Mouse (Mus musculus) left cerebral cortex, postnatal 25 days (tissue): ENCODE measurements at regions not wholly inside any gene's neighbourhood (a gene's known extent, or its start where the extent isn't known, plus 50 kb on each side); places are given as distances from the start of the nearest gene placed in this dataset.
A peak's percentile ranks its signal among the peaks of the same experiment; 100 is the strongest.

ENCODE experiments used
- DNase-seq, 2 experiments: peaks; one replicate each; pipeline ENCODE4 v3.0.0; 2022; ENCODE audit warnings: low spot score in 2 of 2, mixed read lengths in 1 of 2
- intact Hi-C: fragments of 180-260 bp; cut with DNase I; formaldehyde crosslinking; loops from one replicate; pipeline ENCODE4 v1.15.1; 2025

DNA sequence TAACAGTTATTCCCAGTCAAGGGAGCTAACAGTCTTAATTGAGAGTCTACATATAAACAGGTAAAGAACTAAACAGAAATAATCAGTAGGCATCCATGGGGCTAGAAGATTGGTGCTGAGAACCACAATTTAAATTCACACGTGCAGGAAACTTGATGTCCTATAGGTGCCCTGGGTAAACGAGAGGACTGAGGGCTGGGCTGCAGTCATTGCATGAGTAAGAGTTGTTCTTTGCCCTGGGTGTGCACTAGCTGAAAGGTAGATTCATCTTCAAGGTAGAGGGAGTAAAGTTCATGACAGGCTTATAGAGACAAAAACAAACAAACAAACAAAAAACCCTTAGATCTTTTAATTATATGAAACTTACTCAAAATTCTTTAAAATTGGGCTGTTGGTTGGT lies 411.1 kb upstream of the Acvr2a start:
- no peak for DNase-seq
- intact Hi-C loops: no loop called here

DNA sequence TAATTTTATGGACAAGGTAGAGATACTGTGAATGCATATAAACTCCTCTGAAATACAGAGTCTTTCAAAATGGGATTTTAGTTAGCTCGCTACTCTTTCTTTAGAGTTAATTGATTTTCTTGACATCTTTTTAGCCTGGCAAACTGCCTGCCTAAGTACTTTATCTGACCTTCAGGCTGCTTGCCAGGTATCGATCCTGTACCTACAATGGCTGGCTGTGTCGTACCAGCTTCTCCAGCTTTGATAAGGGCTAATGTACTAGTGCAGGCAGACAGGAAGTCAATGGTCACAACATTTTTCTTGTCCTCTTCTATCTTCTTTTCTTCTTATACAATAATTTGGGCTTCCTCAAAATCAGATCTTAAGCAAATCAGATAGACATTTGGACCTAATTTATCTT lies 409.4 kb upstream of the Acvr2a start:
- intact Hi-C loops: no loop called here
- no peak for DNase-seq

DNA sequence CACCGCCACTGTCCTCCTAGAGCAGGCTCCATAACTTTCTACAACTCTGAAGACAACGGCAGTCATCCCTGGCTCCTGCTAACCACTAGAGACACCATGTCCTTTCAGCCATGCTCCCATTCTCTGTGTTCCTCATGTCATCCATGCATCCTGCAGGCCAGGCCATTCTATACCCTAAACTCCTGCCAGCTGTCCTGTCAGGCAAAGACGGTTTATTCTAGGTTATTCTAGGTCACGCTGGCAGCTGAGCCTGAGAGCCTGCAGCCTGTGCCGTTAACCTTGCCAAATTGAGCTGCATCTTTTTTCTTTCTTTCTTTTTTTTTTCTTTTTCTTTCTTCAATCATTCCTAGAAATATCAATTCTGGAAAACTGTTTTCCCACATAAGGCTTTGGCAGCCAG lies 406.0 kb upstream of the Acvr2a start:
- intact Hi-C loops: no loop called here
- DNase-seq: no peak

DNA sequence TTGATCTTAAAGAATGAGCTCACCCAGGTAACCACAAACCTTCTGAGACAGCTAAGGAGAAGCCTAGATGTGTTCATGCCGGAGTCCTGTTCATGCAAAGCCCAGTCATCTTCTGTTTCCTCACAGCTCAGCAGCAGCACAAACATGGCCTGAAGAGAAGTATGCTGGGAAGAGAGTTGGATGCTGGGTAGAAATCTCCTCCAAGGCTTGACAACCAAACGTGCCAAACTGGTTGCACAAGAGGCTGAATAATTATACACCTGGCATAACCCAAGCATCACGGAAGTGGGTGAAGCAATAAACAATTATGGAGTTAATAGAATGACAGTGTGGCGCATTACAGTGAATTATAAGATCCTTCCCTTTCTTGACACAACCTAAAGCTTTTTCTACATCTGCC lies 404.0 kb upstream of the Acvr2a start:
- DNase-seq: no peak
- intact Hi-C loops: no loop called here

DNA sequence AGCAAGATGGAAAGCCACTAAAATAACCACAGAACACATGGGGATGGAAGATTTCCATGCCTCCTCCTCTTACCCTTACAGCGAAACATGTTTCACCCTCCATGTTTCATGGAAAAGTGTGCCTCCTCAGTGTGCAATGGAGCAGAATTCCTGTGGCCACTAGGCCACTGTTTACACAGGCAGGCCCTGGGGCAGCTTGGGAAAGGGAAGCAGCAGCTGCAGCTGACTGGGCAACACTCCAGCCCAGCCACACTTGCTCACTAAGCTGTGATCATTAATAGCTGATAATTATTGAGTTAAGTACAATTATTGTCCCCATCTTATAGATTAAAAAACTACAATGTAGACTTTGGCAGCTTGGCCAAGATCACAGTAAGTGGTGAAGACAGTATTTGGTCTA lies 402.5 kb upstream of the Acvr2a start:
- intact Hi-C loops: no loop called here

DNA sequence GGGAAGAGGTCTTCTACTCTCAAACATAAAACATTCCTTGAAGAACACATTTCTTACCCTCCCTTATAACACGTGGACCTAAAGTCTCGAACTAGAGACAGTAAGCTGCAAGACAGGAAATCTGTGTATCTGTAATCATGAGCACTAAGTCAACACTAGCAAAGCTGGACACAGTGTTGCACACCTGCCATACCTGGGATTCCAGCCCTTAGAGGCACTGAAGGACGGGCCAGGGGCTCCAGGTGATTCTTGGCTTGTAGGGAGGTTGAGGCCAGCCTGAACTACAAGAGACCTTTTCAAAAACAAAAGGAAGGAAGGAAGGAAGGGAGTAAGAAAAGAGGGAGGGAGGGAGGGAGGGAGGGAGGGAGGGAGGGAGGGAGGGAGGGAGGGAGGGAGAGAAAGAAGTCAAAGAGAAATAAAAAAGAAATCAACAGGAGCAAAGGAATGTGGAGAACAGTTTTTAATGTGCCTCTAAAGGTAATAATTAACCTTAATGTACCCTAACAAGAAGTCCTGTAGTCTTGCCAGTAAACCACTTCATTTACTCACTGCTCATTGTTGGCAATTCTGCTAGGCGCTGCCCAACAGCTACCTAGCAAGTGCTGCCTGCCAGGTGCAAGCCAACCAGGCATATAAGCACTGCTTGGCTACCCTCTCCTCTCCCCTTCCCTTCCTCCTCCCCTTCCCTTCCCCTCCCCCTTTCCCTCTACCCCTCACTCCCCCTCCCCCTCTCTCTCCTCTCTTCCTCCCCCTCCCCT lies 401.0 kb upstream of the Acvr2a start:
- intact Hi-C loops: no loop called here
- no peak for DNase-seq

More for the DNA sequence above, 402.5 kb upstream of the Acvr2a start:
- DNase-seq: no peak

DNA sequence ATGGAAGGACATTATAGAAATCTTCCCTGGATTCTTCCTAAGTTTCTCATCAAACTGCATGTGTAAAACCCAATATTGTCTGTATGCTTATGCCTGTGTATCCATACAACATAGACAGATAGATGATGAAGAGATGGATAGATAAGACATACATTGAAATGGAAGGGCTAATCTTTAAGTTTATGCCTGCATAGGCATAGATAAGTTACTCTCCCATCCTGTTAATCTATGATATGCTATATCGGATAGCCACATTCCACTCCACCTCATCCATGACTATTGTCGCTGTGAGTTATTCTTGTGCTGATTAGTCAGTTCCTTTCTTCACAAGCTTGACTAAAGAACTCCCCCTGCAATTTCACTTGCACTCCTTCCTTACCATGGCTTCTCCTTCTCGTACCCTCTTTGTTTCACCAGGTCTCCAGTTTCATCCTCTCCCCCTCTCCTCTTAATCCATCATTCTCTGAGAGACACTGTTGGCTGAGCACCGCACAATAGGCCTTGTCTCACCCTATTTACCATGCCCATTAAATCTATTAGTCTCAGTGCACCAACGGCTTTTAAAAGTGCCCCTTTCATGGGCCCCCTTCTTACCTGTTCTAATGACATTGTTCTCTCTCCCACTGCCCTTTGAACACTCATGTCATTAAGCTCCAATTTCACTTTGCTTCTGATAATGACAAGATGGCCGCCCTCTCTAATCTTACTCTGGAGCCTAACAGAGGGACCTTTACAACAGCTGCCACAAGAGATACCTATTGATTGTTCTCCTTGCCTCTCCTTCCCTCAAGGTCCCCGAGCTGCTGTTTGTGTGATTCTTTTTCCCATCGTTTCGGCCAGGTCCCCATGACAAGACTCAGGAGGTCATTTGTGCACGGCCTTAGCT lies 399.1 kb upstream of the Acvr2a start:
- DNase-seq: no peak
- intact Hi-C loops: no loop called here

- DNase-seq: no peak
- intact Hi-C loops: no loop called here
Observed at GRCm38 (mm10) chr2:48416207-48416750, 397.6 kb upstream of the Acvr2a start.

DNA sequence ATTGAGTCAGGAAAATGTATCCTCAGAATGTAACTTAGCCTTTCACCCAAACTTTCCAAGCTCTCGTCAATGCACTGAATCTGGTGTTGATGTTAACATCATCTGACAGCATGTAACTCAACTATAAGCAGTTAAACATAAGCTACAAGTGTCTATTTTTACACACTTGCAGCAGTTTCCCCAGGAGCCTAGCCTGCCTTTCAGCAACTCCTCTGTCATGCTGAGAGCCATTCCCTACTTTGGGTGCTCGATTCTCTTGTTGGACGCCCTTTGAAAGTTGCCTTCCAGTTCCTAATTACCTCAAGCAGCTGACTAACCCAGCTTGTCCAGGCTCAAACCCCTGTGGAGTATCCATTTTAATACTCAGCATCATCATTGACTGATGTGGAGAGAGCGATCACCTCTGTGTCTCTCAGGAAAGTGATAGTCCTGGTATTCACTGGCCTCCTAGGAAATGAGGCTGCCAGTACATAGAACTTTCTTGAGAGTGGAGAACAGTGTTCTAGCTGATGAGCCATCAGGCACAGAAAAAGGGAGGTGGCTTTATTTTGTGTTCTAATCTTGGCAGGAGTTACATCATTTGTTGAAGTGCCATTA lies 396.8 kb upstream of the Acvr2a start:
- intact Hi-C loops: no loop called here

GRCm38 (mm10) chr2:48420791-48421190 lies 393.1 kb upstream of the Acvr2a start:
- intact Hi-C loops: no loop called here
- DNase-seq: no peak

More for the DNA sequence above, 396.8 kb upstream of the Acvr2a start:
- no peak for DNase-seq

DNA sequence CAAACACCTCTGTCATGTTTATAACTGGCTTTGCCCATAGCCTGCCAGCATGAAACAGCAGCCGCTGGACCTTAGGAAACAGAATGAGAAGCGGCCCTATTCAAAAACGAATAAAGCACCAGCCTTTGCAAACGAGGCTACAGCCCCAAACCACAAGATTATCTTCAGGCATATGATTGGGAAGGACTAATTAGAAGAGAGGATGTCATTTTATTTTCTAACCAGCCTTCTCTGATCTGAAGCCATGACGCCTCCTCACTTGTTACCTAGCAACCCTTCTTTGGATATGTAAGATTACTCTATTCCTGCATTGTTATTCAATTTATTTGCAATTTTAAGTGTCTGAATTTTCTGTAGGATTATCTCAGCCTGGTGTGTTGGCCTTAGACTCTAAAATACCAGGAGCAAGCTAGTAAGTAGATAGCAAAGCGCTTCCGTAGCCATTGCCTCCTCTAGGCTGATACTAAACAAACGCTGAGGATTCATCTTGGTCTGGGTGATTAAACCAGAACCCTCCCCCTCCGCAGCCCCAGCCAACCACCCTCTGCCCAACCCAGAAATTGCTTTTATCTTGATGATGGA lies 390.0 kb upstream of the Acvr2a start:
- DNase-seq: peak in 1 of 2 experiments; percentile 58
- intact Hi-C loops: no loop called here

DNA sequence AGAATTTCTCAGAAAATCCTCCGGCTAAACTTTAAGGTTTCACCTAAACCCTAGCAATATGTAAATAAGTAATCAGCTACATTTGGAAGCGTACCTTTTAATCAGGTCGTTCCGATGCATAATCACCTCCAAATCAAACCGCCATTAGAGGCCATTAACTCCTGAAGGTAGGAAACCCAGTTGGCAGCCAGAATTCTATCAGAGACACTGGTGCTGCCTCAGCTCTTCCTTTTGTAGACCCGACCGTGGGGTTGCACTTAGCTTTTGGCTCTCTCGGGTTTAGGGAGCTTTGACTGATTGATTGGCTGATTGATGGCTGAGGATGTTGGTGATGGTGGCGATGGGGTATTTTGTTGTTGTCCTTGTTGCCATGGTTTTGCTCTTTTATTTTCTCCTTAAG lies 389.3 kb upstream of the Acvr2a start:
- intact Hi-C loops: no loop called here
- no peak for DNase-seq

- intact Hi-C loops: no loop called here
- no peak for DNase-seq
Observed at GRCm38 (mm10) chr2:48425200-48426090, 388.5 kb upstream of the Acvr2a start.

DNA sequence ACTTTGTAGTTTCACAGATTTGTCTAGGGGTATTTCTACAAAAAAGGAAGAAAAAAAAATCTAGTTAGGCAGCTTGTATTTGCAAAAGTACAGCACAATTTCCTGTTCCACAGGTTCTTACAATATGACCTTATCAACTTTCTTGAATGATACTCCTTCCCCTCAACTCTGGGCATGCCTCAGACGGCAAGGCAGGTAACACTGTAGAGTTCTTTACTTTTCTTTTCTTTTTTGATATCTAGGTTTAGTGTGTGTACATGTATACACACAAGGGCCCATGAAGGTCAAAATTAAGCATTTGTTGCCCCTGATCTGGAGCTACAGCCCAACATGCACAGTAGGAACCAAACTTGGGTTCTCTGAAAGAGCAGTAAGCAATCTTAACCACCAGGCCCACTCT lies 381.4 kb upstream of the Acvr2a start:
- no peak for DNase-seq
- intact Hi-C loops: no loop called here

DNA sequence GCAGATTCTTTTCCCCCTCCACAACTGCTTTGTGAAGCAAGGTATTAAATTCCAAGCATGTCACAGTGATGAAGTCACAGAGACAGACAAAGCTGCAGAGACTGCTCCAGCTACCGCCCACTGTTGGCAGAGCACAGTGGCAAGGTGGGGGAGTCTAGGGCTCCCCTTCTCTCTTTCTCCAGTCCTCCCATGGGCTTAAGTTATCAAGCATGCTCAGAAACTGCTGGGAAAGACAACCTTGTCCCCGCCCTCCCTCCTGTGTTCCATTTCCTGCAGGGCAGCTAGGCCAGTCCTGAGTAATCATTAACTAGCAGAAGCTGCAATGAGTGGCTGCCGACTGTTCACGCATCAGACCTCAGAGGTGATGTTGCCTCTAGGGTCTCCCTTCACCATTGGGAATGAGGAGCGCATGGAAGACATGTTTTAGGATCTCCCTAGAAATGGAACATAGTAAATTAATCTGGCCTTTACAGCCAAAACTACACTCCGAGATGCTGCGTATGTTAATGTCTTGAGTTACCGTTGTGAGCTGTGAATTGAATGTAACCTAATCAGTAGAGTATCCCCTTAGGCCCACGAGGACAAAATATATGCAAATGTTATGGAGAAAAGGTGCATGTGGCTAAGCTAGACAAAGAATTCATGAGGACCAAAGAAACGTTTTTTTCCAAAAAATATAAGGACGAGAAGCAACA lies 372.5 kb upstream of the Acvr2a start:
- intact Hi-C loops: no loop called here
- DNase-seq: no peak

DNA sequence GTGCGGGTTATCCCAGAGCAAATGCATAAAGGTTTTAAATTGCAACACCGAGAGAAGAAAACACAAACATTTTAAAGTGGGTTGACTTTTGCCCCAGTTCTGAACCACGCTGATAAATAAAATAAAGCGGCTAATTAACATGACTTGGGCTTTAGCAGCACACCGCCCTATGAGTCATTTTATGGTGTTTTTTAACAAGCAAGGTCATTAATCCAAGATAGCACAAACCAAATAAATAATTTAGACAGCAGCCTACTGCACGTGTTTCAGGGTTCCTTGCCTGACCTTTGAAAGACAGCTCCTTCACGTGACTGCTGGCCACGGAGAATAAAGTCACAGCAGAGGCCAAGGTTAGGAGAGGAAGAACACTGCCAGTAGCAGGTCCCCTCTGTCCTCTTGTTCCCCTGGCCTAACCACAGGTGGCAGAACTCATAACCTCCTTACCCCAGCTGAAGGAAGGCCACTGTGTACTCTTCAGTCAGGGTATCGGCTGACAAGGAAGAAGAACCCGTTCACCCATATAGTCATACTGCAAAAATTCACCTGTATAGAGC lies 371.8 kb upstream of the Acvr2a start:
- DNase-seq: no peak
- intact Hi-C loops: no loop called here

- intact Hi-C loops: no loop called here
- peak in 1 of 2 experiments; percentile 5 for DNase-seq
Observed at GRCm38 (mm10) chr2:48445898-48446604, 367.9 kb upstream of the Acvr2a start.

DNA sequence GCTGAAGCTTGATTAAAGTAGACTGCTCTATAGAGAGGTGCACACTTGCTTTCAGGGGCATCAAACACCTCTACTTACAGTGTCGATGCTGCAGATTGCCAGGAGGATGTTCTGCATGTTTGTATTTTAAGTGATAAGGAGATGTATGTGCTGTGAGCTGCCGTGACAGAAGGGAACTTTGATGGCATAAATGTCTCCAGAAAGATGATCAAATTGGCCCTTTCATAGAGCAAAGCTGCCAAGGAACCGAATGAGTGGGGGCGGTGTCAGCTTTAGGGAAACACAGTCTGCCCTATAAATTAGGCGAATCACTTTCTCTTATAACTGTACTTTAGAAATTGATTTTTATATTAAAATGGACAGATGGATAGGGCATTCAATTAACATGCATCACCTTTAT lies 367.3 kb upstream of the Acvr2a start:
- peak in 1 of 2 experiments; percentile 32 for DNase-seq
- intact Hi-C loops: no loop called here
